Mouse (Mus musculus): ENCODE measurements at regions not wholly inside any gene's neighbourhood (a gene's known extent, or its start where the extent isn't known, plus 50 kb on each side); places are given as distances from the start of the nearest gene placed in this dataset.

DNA sequence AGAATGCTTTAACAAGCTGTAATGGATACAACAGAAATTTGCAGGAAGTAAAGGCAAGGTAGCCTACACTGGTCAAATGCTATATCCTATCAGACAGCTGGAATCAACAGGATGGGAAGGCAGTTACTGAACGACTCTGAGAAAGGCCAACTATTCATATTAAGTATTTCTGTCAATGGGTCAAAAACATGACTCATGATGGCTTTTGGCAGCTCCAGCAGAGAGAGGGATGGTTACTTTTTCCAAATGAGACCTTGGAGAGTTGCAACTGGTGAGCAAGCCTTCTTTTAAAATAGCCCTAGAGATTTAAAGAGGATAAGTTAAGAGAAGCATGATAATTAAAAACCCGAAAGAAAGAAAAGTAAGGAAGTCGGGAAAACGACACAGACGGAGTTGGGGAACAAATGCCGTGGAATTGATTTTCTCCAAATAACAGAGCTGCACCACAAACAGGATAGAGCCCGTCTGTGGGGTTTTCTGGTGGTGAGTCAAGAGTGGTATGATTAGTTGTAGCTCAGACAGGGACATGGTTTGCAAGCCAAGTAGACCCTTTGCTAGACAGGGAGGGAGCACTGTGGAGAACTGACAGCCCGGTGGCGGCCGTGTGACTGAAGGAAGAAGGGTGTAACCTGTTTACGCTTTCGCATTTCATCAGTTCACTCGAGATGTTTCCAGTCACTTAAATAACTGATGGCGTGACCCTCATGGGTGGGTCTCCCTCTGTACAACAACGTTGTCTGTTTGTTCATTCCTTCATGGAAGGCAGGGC lies 3638.1 kb upstream of the Gm7489 start:
- no peaks in the 10 kb centered on the region for H3K9me3 ChIP-seq
- no peak for ATAC-seq (ENCODE audit: low FRiP score, low read depth)
- no peak overlapping the region for H3K27ac ChIP-seq

DNA sequence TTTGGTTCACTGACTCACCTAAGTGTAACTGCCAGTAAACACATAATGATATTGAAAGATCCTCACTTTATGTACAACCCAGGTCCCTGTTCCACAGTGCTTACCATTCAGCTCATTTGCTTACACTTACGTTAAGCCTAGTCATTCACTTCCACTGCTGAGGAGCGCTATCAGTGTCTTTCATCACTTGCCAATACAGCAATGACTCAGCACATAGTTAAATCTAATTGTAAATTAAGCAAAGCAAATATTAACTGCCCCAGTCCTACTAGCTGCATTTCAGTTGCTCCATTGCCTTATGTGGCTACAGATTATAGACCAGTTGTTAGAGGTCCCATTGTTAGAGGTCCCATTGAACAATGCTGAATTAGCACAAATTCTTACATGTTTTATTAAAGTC lies 3624.6 kb upstream of the Gm7489 start:
- no peak overlapping the region for H3K27ac ChIP-seq
- no peaks in the 10 kb centered on the region for H3K27me3 ChIP-seq
- 86% methylated on average over 2 of the region's 2 CpGs for WGBS
- no peak for ATAC-seq (ENCODE audit: low FRiP score, low read depth)
- no peaks in the 10 kb centered on the region for H3K36me3 ChIP-seq
- no peak overlapping the region for H3K9ac ChIP-seq
- no peak overlapping the region for H3K4me3 ChIP-seq
- H3K4me2 ChIP-seq (replicated peaks) = no peak overlapping the region
- H3K9me3 ChIP-seq = no peaks in the 10 kb centered on the region
- no peaks in the 10 kb centered on the region for H3K4me1 ChIP-seq

More for the DNA sequence above, 3638.1 kb upstream of the Gm7489 start:
- Histone ChIP-seq H3K4me1 (no peaks in the 10 kb centered on the region), H3K9ac (no peak overlapping the region), H3K4me3 (no peak overlapping the region), H3K4me2 (replicated peaks) (no peak overlapping the region), H3K27me3 (no peaks in the 10 kb centered on the region), H3K36me3 (no peaks in the 10 kb centered on the region)
- WGBS = 77% methylated on average over 15 of the region's 15 CpGs

DNA sequence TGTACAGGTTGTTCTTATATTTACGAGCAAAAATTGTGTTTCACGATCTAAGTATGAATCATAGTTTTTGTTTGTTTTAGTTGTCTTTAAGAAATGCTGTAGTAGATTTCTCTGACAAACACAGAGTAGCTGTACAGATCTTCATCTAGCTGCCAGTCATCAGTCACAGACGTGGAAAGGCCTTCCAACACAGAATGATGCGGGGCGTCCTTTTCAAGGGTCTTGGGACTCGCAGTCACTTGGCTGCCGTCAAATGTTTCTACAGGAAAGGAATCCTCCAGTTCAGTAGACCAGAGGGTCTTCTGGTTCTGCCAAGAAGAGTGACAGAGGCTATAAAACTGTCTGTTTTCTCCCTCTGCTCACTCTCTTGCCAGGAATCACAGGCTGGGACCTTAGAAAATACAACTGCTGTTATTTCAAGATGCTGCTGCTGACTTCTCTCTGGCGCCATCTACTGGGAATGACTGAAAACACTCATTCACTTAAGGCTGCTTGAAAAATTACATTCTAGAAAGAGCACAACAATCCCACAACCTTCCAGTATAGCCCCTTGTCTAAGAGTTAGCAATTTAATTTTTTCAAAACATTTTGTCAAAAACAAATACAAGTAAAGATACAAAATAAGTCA lies 3623.3 kb upstream of the Gm7489 start:
- 56% methylated on average over 8 of the region's 8 CpGs for WGBS
- Histone ChIP-seq H3K4me2 (replicated peaks) (no peak overlapping the region), H3K36me3 (no peaks in the 10 kb centered on the region), H3K4me3 (no peak overlapping the region), H3K27ac (no peak overlapping the region), H3K9me3 (no peaks in the 10 kb centered on the region), H3K27me3 (no peaks in the 10 kb centered on the region), H3K9ac (no peak overlapping the region), H3K4me1 (no peaks in the 10 kb centered on the region)
- peak; percentile 73; the same call in 1 of the 2 replicates for ATAC-seq (ENCODE audit: low FRiP score, low read depth)

DNA sequence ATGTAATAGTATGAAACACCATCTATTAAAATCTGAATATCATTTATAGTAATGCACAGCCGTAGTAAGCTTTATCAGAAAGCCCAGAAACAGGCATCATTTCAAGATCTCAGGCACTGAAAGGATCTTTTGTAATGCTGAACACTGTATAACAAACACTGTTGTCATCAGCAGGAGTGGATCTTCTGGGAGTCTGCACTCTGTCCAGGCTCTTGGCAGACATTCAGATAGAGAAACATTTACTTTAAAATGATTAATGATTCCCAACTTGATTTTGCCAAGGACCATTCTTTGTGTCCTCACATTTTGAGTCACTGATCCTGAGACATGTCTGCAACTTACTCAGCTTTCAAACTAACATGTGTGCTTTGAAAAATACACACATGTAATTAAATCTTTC lies 3617.2 kb upstream of the Gm7489 start:
- H3K4me2 ChIP-seq (replicated peaks) = no peak overlapping the region
- H3K4me1 ChIP-seq = no peaks in the 10 kb centered on the region
- WGBS = 82% methylated on average over 1 of the region's 1 CpGs
- H3K27ac ChIP-seq = no peak overlapping the region
- no peak overlapping the region for H3K4me3 ChIP-seq
- H3K36me3 ChIP-seq = no peaks in the 10 kb centered on the region
- H3K9ac ChIP-seq = no peak overlapping the region
- H3K9me3 ChIP-seq = no peaks in the 10 kb centered on the region
- no peak for ATAC-seq (ENCODE audit: low FRiP score, low read depth)
- H3K27me3 ChIP-seq = no peaks in the 10 kb centered on the region

DNA sequence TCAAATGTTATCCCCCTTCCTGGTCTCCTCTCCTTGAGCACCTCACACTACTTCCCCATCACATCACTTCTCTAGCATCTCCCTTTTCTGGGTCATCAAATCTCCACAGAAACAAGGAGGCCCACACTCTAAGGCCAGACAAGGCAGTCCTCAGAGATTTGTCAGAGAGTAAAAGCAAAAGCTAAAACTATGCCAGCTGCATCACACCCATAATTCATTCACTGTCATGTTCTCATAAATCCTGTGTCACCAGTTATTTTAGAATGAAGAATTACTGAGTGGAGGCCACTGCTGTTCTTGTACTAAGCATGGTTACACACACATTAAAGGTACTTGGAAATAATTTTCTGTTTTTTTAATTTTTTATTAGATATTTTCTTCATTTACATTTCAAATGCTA lies 3613.1 kb upstream of the Gm7489 start:
- H3K27me3 ChIP-seq = no peaks in the 10 kb centered on the region
- no peaks in the 10 kb centered on the region for H3K36me3 ChIP-seq
- H3K9me3 ChIP-seq = no peaks in the 10 kb centered on the region
- H3K27ac ChIP-seq = no peak overlapping the region
- no peak for ATAC-seq (ENCODE audit: low FRiP score, low read depth)
- H3K9ac ChIP-seq = no peak overlapping the region
- H3K4me1 ChIP-seq = no peaks in the 10 kb centered on the region
- no peak overlapping the region for H3K4me3 ChIP-seq
- no peak overlapping the region for H3K4me2 ChIP-seq (replicated peaks)

DNA sequence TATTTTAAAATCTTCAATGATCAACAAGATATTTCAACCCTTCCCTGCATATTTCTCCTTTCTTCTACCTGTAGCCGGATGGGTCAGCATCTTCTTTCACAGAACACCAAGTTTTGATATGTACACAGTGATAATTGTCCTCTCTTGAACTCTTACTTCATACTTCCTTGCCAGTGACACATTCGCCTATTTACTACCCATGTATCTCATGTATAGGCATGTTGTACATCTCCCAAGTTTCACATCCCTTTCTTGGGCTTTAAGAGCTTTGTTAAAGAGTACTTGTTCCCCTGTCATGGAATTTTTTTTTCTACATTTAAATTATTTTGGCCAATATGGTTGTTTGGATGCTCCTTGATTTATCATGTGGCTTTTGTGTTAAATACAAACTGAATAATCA lies 3602.1 kb upstream of the Gm7489 start:
- whole genome bisulfite sequencing = 85% methylated on average over 2 of the region's 2 CpGs
- no peaks in the 10 kb centered on the region for H3K9me3 ChIP-seq
- ATAC-seq (ENCODE audit: low FRiP score, low read depth) = no peak
- H3K27ac ChIP-seq = no peak overlapping the region
- H3K36me3 ChIP-seq = no peaks in the 10 kb centered on the region
- no peak overlapping the region for H3K4me3 ChIP-seq
- H3K4me1 ChIP-seq = no peaks in the 10 kb centered on the region
- H3K9ac ChIP-seq = no peak overlapping the region
- H3K27me3 ChIP-seq = no peaks in the 10 kb centered on the region
- H3K4me2 ChIP-seq (replicated peaks) = no peak overlapping the region

DNA sequence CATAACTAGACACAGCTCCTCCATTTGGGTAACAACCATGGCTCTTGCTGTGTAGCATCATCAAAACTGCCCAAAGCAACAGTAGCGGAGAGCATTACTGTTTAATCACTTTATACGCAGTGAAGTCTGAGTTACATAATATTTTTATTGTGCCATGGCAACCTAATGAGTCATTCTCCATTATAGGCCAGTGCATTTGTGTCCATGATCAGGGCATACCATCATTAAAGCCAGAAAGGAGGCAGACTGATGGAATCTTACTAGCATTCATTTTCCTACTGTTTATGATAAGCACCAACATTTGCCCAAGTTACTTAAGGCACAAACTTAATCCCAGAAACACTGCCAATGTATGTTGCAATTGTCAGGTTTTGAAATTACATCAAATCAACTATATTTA lies 3601.2 kb upstream of the Gm7489 start:
- Histone ChIP-seq H3K9ac (no peak overlapping the region), H3K9me3 (no peaks in the 10 kb centered on the region), H3K36me3 (no peaks in the 10 kb centered on the region), H3K27ac (no peak overlapping the region), H3K4me3 (no peak overlapping the region), H3K4me2 (replicated peaks) (no peak overlapping the region), H3K27me3 (no peaks in the 10 kb centered on the region), H3K4me1 (no peaks in the 10 kb centered on the region)
- 68% methylated on average over 2 of the region's 2 CpGs for WGBS
- no peak for ATAC-seq (ENCODE audit: low FRiP score, low read depth)

DNA sequence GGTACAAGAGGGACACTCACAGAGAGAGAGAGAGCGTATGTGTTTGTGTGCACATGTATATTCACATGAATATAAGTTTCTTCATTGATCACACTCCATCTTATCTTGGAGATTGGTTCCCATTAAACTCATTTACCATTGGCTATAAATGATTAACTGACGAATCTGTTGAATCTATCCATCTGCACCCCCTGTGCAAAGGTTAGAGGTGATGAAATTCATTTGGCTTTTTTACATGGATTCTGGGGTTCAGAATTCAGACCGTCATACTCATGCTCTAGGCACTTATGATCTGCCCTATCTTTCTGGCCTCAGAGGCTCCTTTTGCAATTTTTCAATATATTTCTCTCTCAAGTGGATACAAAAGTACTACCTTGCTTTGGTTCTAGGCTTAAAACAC lies 3582.9 kb upstream of the Gm7489 start:
- Histone ChIP-seq H3K27me3 (no peaks in the 10 kb centered on the region), H3K4me2 (replicated peaks) (no peak overlapping the region), H3K27ac (no peak overlapping the region), H3K4me3 (no peak overlapping the region), H3K4me1 (no peaks in the 10 kb centered on the region), H3K36me3 (no peaks in the 10 kb centered on the region), H3K9me3 (no peaks in the 10 kb centered on the region), H3K9ac (no peak overlapping the region)
- ATAC-seq (ENCODE audit: low FRiP score, low read depth) = no peak
- 95% methylated on average over 3 of the region's 3 CpGs for WGBS

DNA sequence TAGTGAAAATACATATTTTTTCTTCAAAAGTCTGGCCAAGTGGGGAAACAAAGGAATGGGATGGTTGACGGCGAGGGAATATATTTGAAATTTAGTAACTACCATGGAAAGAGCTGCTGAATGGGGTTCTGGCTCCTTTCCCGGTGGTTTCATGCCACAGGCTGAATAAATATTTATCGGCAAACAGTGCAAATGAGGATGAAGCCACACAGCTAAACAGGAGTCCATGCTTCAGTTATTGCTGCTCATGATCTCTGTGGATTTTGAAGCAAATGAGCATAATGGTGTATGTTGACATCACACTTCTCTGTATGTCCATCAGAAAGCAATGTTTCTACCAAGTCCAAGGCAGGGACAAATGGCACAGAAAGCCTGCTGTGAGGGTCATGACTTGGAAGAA lies 3580.6 kb upstream of the Gm7489 start:
- Histone ChIP-seq H3K4me2 (replicated peaks) (no peak overlapping the region), H3K9me3 (no peaks in the 10 kb centered on the region), H3K27ac (no peak overlapping the region), H3K4me3 (no peak overlapping the region), H3K36me3 (no peaks in the 10 kb centered on the region), H3K27me3 (no peaks in the 10 kb centered on the region), H3K4me1 (no peaks in the 10 kb centered on the region), H3K9ac (no peak overlapping the region)
- no peak for ATAC-seq (ENCODE audit: low FRiP score, low read depth)
- WGBS = 80% methylated on average over 4 of the region's 4 CpGs

DNA sequence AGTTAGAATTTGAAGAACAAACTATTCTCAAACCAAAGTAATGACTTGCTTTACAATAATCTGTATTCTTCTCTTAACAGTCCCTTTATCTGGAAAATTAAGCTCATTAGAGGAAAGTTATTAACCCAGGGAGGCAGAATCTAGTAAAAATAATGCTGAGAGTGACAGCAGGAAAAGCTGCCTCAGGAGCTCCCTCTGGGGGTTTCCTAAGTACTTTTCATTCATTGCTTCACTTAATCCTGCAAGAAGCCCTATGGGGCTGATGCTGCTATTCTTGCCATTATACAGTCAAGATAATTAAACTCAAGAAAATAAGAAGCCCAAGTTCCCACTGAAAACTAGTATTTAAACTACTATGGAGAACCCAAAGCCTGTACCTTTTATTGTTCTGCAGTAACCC lies 3563.9 kb upstream of the Gm7489 start:
- Histone ChIP-seq H3K4me2 (replicated peaks) (no peak overlapping the region), H3K4me3 (no peak overlapping the region), H3K27ac (no peak overlapping the region), H3K9me3 (no peaks in the 10 kb centered on the region), H3K27me3 (no peaks in the 10 kb centered on the region), H3K4me1 (no peaks in the 10 kb centered on the region), H3K9ac (no peak overlapping the region), H3K36me3 (no peaks in the 10 kb centered on the region)
- ATAC-seq (ENCODE audit: low FRiP score, low read depth) = no peak

DNA sequence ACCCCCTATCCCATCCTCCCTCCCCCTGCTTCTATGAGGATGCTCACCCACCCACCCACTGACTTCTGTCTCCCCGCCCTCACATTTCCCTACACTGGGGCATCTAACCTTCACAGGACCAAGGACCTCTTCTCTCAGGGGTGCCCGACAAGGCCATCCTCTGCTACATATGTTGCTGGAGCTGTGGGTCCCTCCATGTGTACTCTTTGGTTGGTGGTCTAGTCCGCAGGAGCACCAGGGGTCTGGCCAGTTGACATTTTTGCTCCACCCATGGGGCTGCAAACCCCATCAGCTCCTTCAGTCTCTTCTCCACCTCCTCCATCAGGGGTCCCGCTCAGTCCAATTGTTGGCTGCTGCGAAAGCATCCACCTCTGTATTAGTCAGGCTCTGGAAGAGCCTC lies 3539.2 kb upstream of the Gm7489 start:
- no peak overlapping the region for H3K9ac ChIP-seq
- 96% methylated on average over 5 of the region's 5 CpGs for WGBS
- no peaks in the 10 kb centered on the region for H3K36me3 ChIP-seq
- no peaks in the 10 kb centered on the region for H3K9me3 ChIP-seq
- no peak overlapping the region for H3K4me2 ChIP-seq (replicated peaks)
- no peaks in the 10 kb centered on the region for H3K27me3 ChIP-seq
- H3K4me1 ChIP-seq = no peaks in the 10 kb centered on the region
- no peak overlapping the region for H3K4me3 ChIP-seq
- H3K27ac ChIP-seq = no peak overlapping the region
- ATAC-seq (ENCODE audit: low FRiP score, low read depth) = no peak

DNA sequence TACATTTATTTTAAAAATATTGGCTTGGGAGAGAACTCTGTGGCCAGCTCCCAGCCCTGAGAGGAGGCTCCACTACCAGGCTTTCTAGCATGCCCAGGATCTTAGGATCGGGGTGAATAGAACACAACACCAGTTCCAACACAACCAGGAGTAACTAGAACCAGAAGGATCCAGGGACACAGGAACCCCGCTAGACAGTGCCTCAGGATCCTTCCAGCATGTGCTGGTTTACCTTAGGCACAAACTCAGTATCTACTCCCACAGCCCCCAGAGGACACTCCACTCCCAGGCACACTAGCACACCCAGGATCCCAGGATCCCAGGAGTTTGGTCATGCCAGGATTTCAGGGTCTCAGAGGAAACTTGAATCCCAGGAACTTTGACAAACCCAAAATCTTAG lies 3537.8 kb upstream of the Gm7489 start:
- no peak overlapping the region for H3K4me3 ChIP-seq
- H3K4me2 ChIP-seq (replicated peaks) = no peak overlapping the region
- H3K27me3 ChIP-seq = no peaks in the 10 kb centered on the region
- no peaks in the 10 kb centered on the region for H3K4me1 ChIP-seq
- no peak overlapping the region for H3K27ac ChIP-seq
- whole genome bisulfite sequencing = 88% methylated on average over 2 of the region's 2 CpGs
- H3K9me3 ChIP-seq = no peaks in the 10 kb centered on the region
- H3K9ac ChIP-seq = no peak overlapping the region
- no peak for ATAC-seq (ENCODE audit: low FRiP score, low read depth)
- H3K36me3 ChIP-seq = no peaks in the 10 kb centered on the region
